Mouse (Mus musculus) brain, embryonic 14.5 days (tissue): ENCODE results near the gene Fem1b.

ENCODE experiments used
- CTCF ChIP-seq: fragments of 200-500 bp; IDR thresholded peaks from 2 replicates; pipeline ENCODE4 v1.5.1; 2012; ENCODE audit warnings: inconsistent platforms, mild to moderate bottlenecking, moderate library complexity, borderline replicate concordance; ENCODE audit not compliant: insufficient read depth, insufficient read length; ENCODE audit errors: extremely low read depth
- POLR2A ChIP-seq: fragments of 200-500 bp; IDR thresholded peaks from 2 replicates; pipeline ENCODE4 v1.6.1; 2012; ENCODE audit warnings: mild to moderate bottlenecking, inconsistent platforms, borderline replicate concordance; ENCODE audit not compliant: poor library complexity, insufficient read depth, insufficient read length, severe bottlenecking; ENCODE audit errors: extremely low read depth

DNA sequence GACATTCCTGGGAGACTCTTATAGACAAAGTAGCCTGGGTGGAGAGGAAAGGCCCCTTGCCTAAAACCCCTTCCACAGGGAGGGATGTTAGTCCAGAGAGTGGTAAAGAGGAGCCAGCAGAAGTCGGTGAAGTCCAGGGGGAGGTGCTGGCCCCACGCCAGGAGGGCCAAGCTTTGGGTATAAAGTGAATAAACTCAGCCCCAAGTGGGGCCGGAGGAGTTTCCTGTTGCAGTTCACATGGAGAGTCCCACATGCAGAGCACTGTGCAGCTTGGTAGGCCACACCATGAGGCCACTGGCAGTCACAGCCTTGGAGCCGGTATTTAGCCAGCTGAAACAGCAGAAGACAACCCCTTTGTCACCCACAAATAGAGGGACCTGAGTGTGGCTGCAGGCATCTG lies 42.7 kb upstream of the Fem1b start:
- TF ChIP-seq CTCF = no peak
- TF ChIP-seq POLR2A = no peak
